Mouse (Mus musculus) embryonic facial prominence, embryonic 14.5 days (tissue): Measurements from ENCODE around the gene Lrch1. TPM values are rescaled to one million over a fixed set of nuclear protein-coding genes. Genes with fewer than 3 reads are reported as not detected.

ENCODE experiments used
- ATAC-seq: fragments of 200-750 bp; cut with Nextera tagmentation; 2 replicates; pipeline ENCODE4 v1.8.0; 2017; ENCODE audit warnings: low read depth, moderate number of reproducible peaks, moderate TSS enrichment
- DNase-seq: peaks from one replicate; pipeline ENCODE4 v3.0.0-alpha.2; 2015; ENCODE audit warnings: low spot score
- H3K27ac ChIP-seq: fragments of 300-500 bp; sonication (generic); replicated peaks from 2 replicates; pipeline ENCODE4 v1.5.1; 2014; ENCODE audit warnings: low read depth, mild to moderate bottlenecking, low read length, moderate library complexity
- H3K27me3 ChIP-seq: fragments of 300-500 bp; sonication (generic); replicated peaks from 2 replicates; pipeline ENCODE4 v1.6.1; 2014; ENCODE audit warnings: low read length; ENCODE audit not compliant: control insufficient read depth, insufficient read depth
- H3K36me3 ChIP-seq: fragments of 300-500 bp; sonication (generic); 2 replicates; pipeline ENCODE4 v1.6.1; 2014; ENCODE audit warnings: low read length, mixed read lengths; ENCODE audit not compliant: control insufficient read depth, insufficient read depth
- H3K4me1 ChIP-seq: fragments of 300-500 bp; sonication (generic); 2 replicates; pipeline ENCODE4 v1.6.1; 2014; ENCODE audit warnings: antibody characterized with exemption, low read length; ENCODE audit not compliant: control insufficient read depth, insufficient read depth
- H3K4me2 ChIP-seq: fragments of 300-500 bp; sonication (generic); 2 replicates; pipeline ENCODE4 v1.6.1; 2014; ENCODE audit warnings: low read depth, mild to moderate bottlenecking, low read length, moderate library complexity, mixed read lengths
- H3K4me3 ChIP-seq: fragments of 300-500 bp; sonication (generic); 2 replicates; pipeline ENCODE4 v1.5.1; 2014; ENCODE audit warnings: low read depth, mild to moderate bottlenecking, low read length
- H3K9ac ChIP-seq: fragments of 300-500 bp; sonication (generic); 2 replicates; pipeline ENCODE4 v1.6.1; 2014; ENCODE audit warnings: low read depth, mild to moderate bottlenecking, low read length, moderate library complexity, mixed read lengths
- H3K9me3 ChIP-seq: fragments of 300-500 bp; sonication (generic); 2 replicates; pipeline ENCODE4 v1.6.1; 2016; ENCODE audit warnings: low read length; ENCODE audit not compliant: control insufficient read depth
- WGBS: fragments of 180-500 bp; shearing (Covaris S2); extraction: QIAGEN DNeasy Blood & Tissue Kit; methylation state at CpG from one replicate; pipeline ENCODE4 v1.1.7; 2014; 5-methylcytosine and 5-hydroxymethylcytosine counted together
- polyA plus RNA-seq: library from polyadenylated mRNA; unstranded; fragments of >200 nt; fragmentation: Nextera tagmentation; extraction: Ambion mirVana; gene quantifications from 2 replicates; pipeline ENCODE4 v1.2.1, GENCODE M21; 2014

Gene Lrch1
- polyA plus RNA-seq, 1 experiment from 2014 or later: 15.6 TPM

- Histone ChIP-seq H3K9ac (no peak overlapping the region), H3K4me2 (no peak overlapping the region), H3K27ac (no peak overlapping the region), H3K4me1 (peaks cover 27% of the 10 kb centered on the region), H3K4me3 (no peak overlapping the region), H3K36me3 (no peaks in the 10 kb centered on the region), H3K9me3 (no peaks in the 10 kb centered on the region), H3K27me3 (no peaks in the 10 kb centered on the region)
- DNase-seq: no peak
- ATAC-seq: no peak
- 61% methylated on average over 8 of the region's 8 CpGs for WGBS
These were observed 46.8 kb downstream of the Lrch1 start for GRCm38 (mm10) chr14:74900705-74901369.

- Histone ChIP-seq H3K27ac (0 out of 2 replicates have a peak overlapping the region, but pooled peaks have one; percentile 33), H3K9me3 (no peaks in the 10 kb centered on the region), H3K4me1 (peaks cover 22% of the 10 kb centered on the region), H3K27me3 (no peaks in the 10 kb centered on the region), H3K36me3 (no peaks in the 10 kb centered on the region), H3K4me3 (no peak overlapping the region), H3K4me2 (no peak overlapping the region), H3K9ac (no peak overlapping the region)
- peak; percentile 41; the same call in 1 of the 2 replicates for ATAC-seq
- DNase-seq: peak; percentile 84
- WGBS: 55% methylated on average over 13 of the region's 13 CpGs
These were observed 47.5 kb downstream of the Lrch1 start for GRCm38 (mm10) chr14:74899953-74900704.

- H3K27ac ChIP-seq: no peak overlapping the region
- H3K9ac ChIP-seq: no peak overlapping the region
- H3K36me3 ChIP-seq: no peaks in the 10 kb centered on the region
- DNase-seq (no peak), ATAC-seq (no peak)
- H3K4me2 ChIP-seq: no peak overlapping the region
- peaks cover 22% of the 10 kb centered on the region for H3K4me1 ChIP-seq
- no peaks in the 10 kb centered on the region for H3K27me3 ChIP-seq
- H3K9me3 ChIP-seq: no peaks in the 10 kb centered on the region
- 83% methylated on average over 5 of the region's 5 CpGs for WGBS
- no peak overlapping the region for H3K4me3 ChIP-seq
These were observed 48.7 kb downstream of the Lrch1 start for GRCm38 (mm10) chr14:74898939-74899338.

GRCm38 (mm10) chr14:74893693-74894092, 54.0 kb downstream of the Lrch1 start:
- no peaks in the 10 kb centered on the region for H3K9me3 ChIP-seq
- WGBS: 70% methylated on average over 6 of the region's 6 CpGs
- no peak overlapping the region for H3K27ac ChIP-seq
- H3K4me1 ChIP-seq: peaks cover 4% of the 10 kb centered on the region; the same call in 1 of the 2 replicates
- H3K4me2 ChIP-seq: no peak overlapping the region
- H3K36me3 ChIP-seq: no peaks in the 10 kb centered on the region
- DNase-seq: no peak
- no peak for ATAC-seq
- no peaks in the 10 kb centered on the region for H3K27me3 ChIP-seq
- H3K9ac ChIP-seq: no peak overlapping the region
- no peak overlapping the region for H3K4me3 ChIP-seq

GRCm38 (mm10) chr14:74893085-74893648, 54.5 kb downstream of the Lrch1 start:
- WGBS: 75% methylated on average over 3 of the region's 3 CpGs
- Histone ChIP-seq H3K4me1 (peaks cover 4% of the 10 kb centered on the region; the same call in 1 of the 2 replicates), H3K4me3 (no peak overlapping the region), H3K27me3 (no peaks in the 10 kb centered on the region), H3K27ac (no peak overlapping the region), H3K9me3 (no peaks in the 10 kb centered on the region), H3K36me3 (no peaks in the 10 kb centered on the region), H3K9ac (no peak overlapping the region), H3K4me2 (no peak overlapping the region)
- DNase-seq (no peak), ATAC-seq (no peak)

GRCm38 (mm10) chr14:74889304-74889703, 58.4 kb downstream of the Lrch1 start:
- Histone ChIP-seq H3K9me3 (no peaks in the 10 kb centered on the region), H3K4me1 (peaks cover 16% of the 10 kb centered on the region), H3K9ac (no peak overlapping the region), H3K27ac (no peak overlapping the region), H3K4me2 (no peak overlapping the region), H3K4me3 (no peak overlapping the region), H3K36me3 (no peaks in the 10 kb centered on the region), H3K27me3 (no peaks in the 10 kb centered on the region)
- DNase-seq: no peak
- ATAC-seq: no peak
- 87% methylated on average over 2 of the region's 2 CpGs for WGBS

GRCm38 (mm10) chr14:74888103-74888502, 59.6 kb downstream of the Lrch1 start:
- Histone ChIP-seq H3K27me3 (no peaks in the 10 kb centered on the region), H3K9ac (no peak overlapping the region), H3K4me1 (peaks cover 26% of the 10 kb centered on the region), H3K4me3 (no peak overlapping the region), H3K9me3 (no peaks in the 10 kb centered on the region), H3K27ac (no peak overlapping the region), H3K4me2 (no peak overlapping the region), H3K36me3 (no peaks in the 10 kb centered on the region)
- 94% methylated on average over 1 of the region's 1 CpGs for WGBS
- DNase-seq (no peak), ATAC-seq (no peak)

GRCm38 (mm10) chr14:74886453-74886852, 61.2 kb downstream of the Lrch1 start:
- Histone ChIP-seq H3K4me2 (no peak overlapping the region), H3K9me3 (no peaks in the 10 kb centered on the region), H3K27me3 (no peaks in the 10 kb centered on the region), H3K36me3 (no peaks in the 10 kb centered on the region), H3K4me1 (peaks cover 33% of the 10 kb centered on the region), H3K9ac (no peak overlapping the region), H3K27ac (no peak overlapping the region), H3K4me3 (no peak overlapping the region)
- no peak for DNase-seq
- 72% methylated on average over 5 of the region's 5 CpGs for WGBS
- ATAC-seq: no peak
